Mouse (Mus musculus) Muller cell, postnatal 12 days (primary cell): ENCODE results near the gene Zdhhc7.
A peak's percentile ranks its signal among the peaks of the same experiment; 100 is the strongest.

Source experiments
- DNase-seq: peaks from one replicate; pipeline ENCODE4 v3.0.0-alpha.2; 2015; ENCODE audit errors: inconsistent ontology term

Gene Zdhhc7

DNA sequence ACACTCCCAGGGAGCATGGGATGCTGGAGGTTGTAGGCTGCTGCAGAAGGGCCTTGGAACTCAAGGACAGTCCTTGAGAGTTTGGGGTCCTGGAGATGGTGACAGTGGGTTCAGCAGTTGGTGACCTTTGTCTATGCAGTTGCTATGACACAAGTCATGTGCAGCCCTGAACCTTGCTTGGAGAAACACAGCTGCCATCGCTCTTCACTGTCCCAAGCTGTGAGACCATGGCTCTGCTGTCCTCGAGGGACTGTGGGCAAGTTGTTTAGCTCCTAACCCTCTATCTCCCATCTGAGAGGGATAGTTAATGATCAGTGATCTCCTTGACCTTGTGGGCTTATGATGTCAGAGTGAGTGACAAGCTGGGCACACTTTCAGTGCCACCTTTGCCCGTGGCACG, 64.7 kb downstream of the Zdhhc7 start:
- no peak for DNase-seq

DNA sequence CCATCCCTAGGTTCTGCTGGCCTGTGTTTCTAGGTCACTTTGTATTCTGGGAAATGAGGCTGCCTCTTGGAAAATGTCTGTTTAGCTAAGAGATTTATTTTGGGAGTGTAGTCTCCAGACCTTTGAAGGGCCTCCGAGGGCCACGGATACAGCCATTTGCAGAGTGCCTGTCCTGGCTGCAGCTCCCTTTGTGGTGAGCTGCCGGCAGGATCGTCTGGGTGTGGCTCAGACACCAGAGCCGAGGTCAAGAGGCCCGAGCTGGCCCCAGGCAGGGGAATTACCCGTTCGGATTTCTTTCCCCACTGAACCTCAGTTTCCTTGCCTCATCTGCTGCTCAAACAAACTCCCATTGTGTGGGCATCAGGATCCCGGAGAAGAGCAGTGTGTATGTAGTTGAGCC, 65.2 kb downstream of the Zdhhc7 start:
- DNase-seq: peak; percentile 43

DNA sequence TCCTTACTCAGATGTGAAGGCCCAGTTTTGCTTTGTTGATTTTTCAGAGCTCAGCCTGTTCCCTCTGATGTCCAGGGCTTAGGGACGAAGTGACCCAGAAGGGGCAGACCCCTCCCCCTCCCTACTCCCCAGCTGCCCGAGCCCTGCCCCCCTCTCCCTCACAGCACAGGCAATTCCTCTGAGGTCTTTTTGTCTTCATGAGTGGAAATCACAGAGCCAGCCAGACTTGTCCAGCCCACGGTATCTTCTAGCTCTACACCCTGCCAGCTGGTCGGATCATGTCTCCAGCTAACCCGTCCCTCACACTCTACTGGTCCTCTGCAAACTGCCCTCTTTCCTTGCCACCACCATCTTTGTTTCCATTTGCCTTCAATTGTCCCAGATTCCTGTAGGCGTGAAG, 66.8 kb downstream of the Zdhhc7 start:
- peak; percentile 66 for DNase-seq

DNA sequence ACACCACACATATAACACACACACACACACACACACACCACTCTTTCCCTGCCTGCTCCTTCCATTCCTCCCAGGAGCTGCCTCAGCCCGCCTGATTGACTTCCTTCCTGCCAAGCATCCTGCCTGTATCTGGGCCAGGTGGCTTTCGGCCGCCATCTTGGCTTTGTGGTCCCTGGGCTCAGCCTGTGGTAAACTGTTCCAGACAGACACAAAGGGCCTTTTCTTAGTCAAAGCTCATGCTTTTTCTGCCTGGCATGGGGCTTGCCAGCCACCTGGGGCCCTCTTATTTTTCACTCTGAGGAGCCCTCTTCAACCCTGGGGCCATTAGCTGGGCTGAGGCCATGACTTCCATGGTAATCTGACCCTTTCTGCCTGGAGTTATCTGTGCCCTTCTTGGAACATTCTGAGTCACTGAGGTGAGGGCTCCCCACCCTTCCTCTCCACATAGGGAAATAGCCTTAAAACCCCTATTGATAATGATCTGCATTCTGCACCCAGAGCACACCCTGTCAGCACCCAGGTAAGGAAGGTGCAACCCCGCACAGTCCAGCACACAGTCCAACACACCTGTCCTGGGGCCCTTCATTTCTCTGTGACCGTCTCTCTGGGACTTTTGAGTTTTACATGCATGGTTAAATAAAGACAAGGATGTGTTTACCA, 68.6 kb downstream of the Zdhhc7 start:
- peak; percentile 84 for DNase-seq
